Mouse (Mus musculus) intestine, embryonic 14.5 days (tissue): ENCODE results near the gene Cdca3. TPM values are rescaled to one million over a fixed set of nuclear protein-coding genes. Genes with fewer than 3 reads are reported as not detected.
"Not testable (repeated sequence)": the region's sequence is repeated elsewhere in the genome, so short reads cannot be mapped to it uniquely, and the experiment has no call there.

Experiments
- ATAC-seq: fragments of 200-750 bp; cut with Nextera tagmentation; replicated peaks from 2 replicates; pipeline ENCODE4 v1.8.0; 2017; ENCODE audit warnings: low read depth, moderate number of reproducible peaks, moderate TSS enrichment, moderate library complexity; ENCODE audit not compliant: low FRiP score, low TSS enrichment
- DNase-seq: peaks from one replicate; pipeline ENCODE4 v3.0.0-alpha.2; 2018; ENCODE audit warnings: low spot score
- H3K27ac ChIP-seq: fragments of 300-500 bp; sonication (generic); 2 replicates; pipeline ENCODE4 v1.5.1; 2014; ENCODE audit warnings: low read depth, mild to moderate bottlenecking, control low read depth
- H3K27me3 ChIP-seq: fragments of 300-500 bp; sonication (generic); replicated peaks from 2 replicates; pipeline ENCODE4 v1.6.1; 2014; ENCODE audit warnings: low read length, control low read depth; ENCODE audit not compliant: control insufficient read depth, insufficient read depth
- H3K36me3 ChIP-seq: fragments of 300-500 bp; sonication (generic); 2 replicates; pipeline ENCODE4 v1.6.1; 2014; ENCODE audit warnings: low read length, control low read depth; ENCODE audit not compliant: control insufficient read depth, insufficient read depth
- H3K4me1 ChIP-seq: fragments of 300-500 bp; sonication (generic); replicated peaks from 2 replicates; pipeline ENCODE4 v1.6.1; 2014; ENCODE audit warnings: low read length, control low read depth, mixed read lengths; ENCODE audit not compliant: control insufficient read depth, insufficient read depth
- H3K4me2 ChIP-seq: fragments of 300-500 bp; sonication (generic); 2 replicates; pipeline ENCODE4 v1.6.1; 2014; ENCODE audit warnings: low read length
- H3K4me3 ChIP-seq: fragments of 300-500 bp; sonication (generic); 2 replicates; pipeline ENCODE4 v1.5.1; 2014; ENCODE audit warnings: low read depth, low read length, control low read depth, mixed read lengths
- H3K9ac ChIP-seq: fragments of 300-500 bp; sonication (generic); 2 replicates; pipeline ENCODE4 v1.6.1; 2014; ENCODE audit warnings: mild to moderate bottlenecking, low read length
- H3K9me3 ChIP-seq: fragments of 300-500 bp; sonication (generic); 2 replicates; pipeline ENCODE4 v1.6.1; 2016; ENCODE audit warnings: low read length, control low read depth; ENCODE audit not compliant: control insufficient read depth
- WGBS: fragments of 180-500 bp; shearing (Covaris S2); extraction: QIAGEN DNeasy Blood & Tissue Kit; methylation state at CpG from one replicate; pipeline ENCODE4 v1.1.7; 2014; 5-methylcytosine and 5-hydroxymethylcytosine counted together
- polyA plus RNA-seq: library from polyadenylated mRNA; unstranded; fragments of >200 nt; fragmentation: Nextera tagmentation; extraction: Ambion mirVana; gene quantifications from 2 replicates; pipeline ENCODE4 v1.2.1, GENCODE M21; 2014

Gene Cdca3
- polyA plus RNA-seq, 1 experiment from 2014 or later, result 178 TPM

DNA sequence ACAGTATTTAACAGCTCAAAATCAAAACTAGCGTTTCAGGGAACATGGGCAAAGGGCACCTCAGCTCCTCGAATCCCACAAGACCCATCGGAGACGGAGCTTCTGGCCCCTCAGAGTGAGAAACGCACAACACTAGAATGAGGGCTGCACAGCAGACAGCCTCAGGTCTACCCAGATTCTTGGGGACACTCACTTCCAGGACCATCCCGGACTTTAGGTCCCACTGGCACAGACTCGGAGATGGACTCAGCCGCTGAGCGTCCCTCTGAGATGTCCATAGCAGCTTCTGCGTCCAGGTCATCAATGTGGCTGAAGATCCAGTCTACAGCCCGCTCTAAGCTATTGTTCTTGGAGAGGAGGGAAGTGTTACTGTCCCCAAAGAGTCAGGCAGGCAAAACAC lies 12.2 kb upstream of the Cdca3 start:
- Histone ChIP-seq H3K4me1 (peaks cover 20% of the 10 kb centered on the region), H3K9ac (no peak overlapping the region), H3K27me3 (no peaks in the 10 kb centered on the region), H3K4me3 (no peak overlapping the region), H3K9me3 (no peaks in the 10 kb centered on the region), H3K4me2 (no peak overlapping the region), H3K27ac (no peak overlapping the region), H3K36me3 (peaks cover 78% of the 10 kb centered on the region)
- DNase-seq, result no peak
- ATAC-seq, result no peak
- 92% methylated on average over 11 of the region's 11 CpGs for WGBS

DNA sequence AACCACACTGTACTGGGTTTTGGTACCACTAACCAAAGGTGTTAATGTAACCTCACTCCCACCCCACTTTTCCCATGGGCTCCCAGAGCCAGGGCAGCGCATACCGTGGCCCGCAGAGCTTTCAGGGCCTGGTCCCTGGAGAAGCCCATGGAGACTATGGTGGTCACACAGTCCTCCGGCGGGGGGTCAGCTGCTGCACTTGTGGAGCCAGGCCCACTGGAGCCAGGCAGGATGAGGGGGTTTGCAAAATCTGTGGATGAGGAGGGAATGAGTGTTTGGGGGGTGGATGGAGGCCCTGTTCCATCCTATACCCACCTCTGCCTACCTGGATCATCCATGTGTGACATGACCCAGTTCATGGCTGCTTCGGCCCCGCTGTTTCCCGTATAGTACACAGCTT lies 11.8 kb upstream of the Cdca3 start:
- ATAC-seq (no peak), DNase-seq (no peak)
- Histone ChIP-seq H3K9ac (no peak overlapping the region), H3K4me2 (no peak overlapping the region), H3K9me3 (no peaks in the 10 kb centered on the region), H3K27ac (no peak overlapping the region), H3K36me3 (peaks cover 78% of the 10 kb centered on the region), H3K27me3 (no peaks in the 10 kb centered on the region), H3K4me3 (no peak overlapping the region), H3K4me1 (peaks cover 15% of the 10 kb centered on the region)
- WGBS, result 97% methylated on average over 8 of the region's 8 CpGs

DNA sequence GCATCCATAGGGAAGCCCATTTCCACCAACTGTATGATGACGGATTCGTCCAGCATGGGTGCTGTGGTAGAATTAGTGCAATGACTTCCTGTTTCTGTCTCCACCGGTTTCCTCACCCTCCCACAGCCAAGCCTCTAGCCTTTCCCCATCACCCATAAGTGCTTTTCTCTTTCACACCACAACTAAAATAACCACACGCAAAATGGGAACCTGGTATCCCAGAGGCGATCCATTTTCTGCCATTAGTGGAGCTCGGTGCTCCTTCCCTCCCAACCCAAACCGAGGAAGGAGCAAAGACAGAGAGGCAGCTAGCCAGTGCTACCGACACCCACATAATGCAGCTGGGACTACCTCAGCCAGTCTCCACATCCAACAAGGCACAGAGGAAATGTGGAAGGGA lies 11.4 kb upstream of the Cdca3 start:
- H3K27me3 ChIP-seq, result no peaks in the 10 kb centered on the region
- no peak overlapping the region for H3K4me2 ChIP-seq
- DNase-seq (no peak), ATAC-seq (no peak)
- no peak overlapping the region for H3K4me3 ChIP-seq
- peaks cover 81% of the 10 kb centered on the region for H3K36me3 ChIP-seq
- H3K27ac ChIP-seq, result no peak overlapping the region
- WGBS, result 89% methylated on average over 8 of the region's 8 CpGs
- H3K9ac ChIP-seq, result no peak overlapping the region
- peaks cover 11% of the 10 kb centered on the region for H3K4me1 ChIP-seq
- no peaks in the 10 kb centered on the region for H3K9me3 ChIP-seq

DNA sequence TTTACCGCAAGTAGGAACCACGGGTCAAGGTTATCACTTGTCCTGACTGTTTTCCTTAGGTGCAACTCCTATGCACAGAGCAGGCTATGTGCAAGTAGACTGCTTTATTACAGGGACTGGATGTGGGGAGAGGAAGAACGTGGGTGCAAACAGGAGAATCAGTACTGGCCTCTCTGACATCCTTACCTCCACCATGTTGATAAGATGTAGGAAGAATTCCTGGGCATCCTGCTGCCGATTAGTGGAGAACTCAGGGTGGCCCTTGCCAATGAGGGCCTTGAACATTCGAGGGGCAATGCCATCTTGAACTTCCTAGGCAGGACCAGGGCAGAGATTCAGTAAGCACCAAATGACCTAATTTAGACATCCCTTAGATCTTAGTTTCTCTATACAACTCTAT lies 8.5 kb upstream of the Cdca3 start:
- H3K27ac ChIP-seq, result no peak overlapping the region
- no peak overlapping the region for H3K4me2 ChIP-seq
- H3K9me3 ChIP-seq, result no peaks in the 10 kb centered on the region
- DNase-seq, result no peak
- ATAC-seq, result no peak
- no peak overlapping the region for H3K4me3 ChIP-seq
- H3K4me1 ChIP-seq, result no peaks in the 10 kb centered on the region
- H3K9ac ChIP-seq, result no peak overlapping the region
- H3K36me3 ChIP-seq, result peaks cover 99% of the 10 kb centered on the region
- WGBS, result 91% methylated on average over 5 of the region's 5 CpGs
- H3K27me3 ChIP-seq, result no peaks in the 10 kb centered on the region

DNA sequence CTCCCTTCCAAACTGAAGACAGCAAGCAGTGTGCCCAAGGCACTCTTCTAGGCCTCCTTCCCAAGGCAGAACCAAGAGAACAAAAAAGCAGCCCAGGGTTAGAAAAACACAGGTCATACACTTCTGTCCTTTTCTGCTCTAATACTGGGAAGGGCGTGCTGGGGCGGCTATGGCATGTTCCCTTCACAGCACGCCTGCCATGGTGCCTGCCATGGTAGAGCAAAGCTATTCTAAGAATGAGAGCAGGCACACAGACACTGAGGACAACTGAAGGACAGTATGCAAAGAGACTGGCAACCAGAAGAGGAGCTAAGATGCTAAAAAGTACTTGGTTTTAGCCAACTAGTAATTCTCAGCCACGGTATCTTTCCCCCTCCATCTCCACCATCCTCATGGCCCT lies 7.3 kb upstream of the Cdca3 start:
- Histone ChIP-seq H3K9me3 (no peaks in the 10 kb centered on the region), H3K36me3 (peaks cover 94% of the 10 kb centered on the region), H3K9ac (no peak overlapping the region), H3K27me3 (no peaks in the 10 kb centered on the region), H3K27ac (no peak overlapping the region), H3K4me3 (no peak overlapping the region), H3K4me1 (no peaks in the 10 kb centered on the region), H3K4me2 (no peak overlapping the region)
- DNase-seq, result no peak
- WGBS, result 95% methylated on average over 4 of the region's 4 CpGs
- ATAC-seq, result no peak

DNA sequence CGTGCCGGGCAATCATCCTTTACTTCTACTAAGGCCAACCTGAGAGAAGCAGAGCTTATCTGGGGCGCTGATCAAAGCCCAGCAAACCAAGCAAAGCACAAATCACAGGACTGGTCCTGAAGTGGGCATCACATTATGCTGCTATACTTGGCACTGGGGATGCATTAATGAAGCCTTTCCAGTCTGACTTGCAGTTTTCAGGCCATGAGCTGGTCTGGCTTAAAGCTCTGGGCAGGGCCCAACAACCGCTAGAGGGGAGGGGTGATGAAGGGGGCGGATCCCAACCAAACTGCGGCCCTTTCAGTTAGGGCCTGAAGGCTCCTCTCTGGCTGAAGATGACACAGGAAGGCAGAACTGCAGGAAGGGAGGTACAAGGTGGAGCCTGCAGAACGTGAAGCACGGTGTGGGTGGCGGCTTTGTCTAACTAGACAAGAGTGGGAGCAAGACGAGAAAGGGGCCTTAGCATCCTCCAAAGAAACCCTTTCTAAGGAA lies 1.2 kb upstream of the Cdca3 start:
- Histone ChIP-seq H3K27me3 (no peaks in the 10 kb centered on the region), H3K9ac (peak overlapping the region; percentile 50), H3K9me3 (no peaks in the 10 kb centered on the region), H3K4me1 (peaks cover 6% of the 10 kb centered on the region; the same call in 1 of the 2 replicates), H3K4me3 (peak overlapping the region; percentile 69), H3K27ac (peak overlapping the region; percentile 24; the same call in 1 of the 2 replicates), H3K36me3 (peaks cover 52% of the 10 kb centered on the region), H3K4me2 (peak overlapping the region; percentile 68)
- DNase-seq (no peak), ATAC-seq (no peak)
- 21% methylated on average over 10 of the region's 10 CpGs for WGBS

DNA sequence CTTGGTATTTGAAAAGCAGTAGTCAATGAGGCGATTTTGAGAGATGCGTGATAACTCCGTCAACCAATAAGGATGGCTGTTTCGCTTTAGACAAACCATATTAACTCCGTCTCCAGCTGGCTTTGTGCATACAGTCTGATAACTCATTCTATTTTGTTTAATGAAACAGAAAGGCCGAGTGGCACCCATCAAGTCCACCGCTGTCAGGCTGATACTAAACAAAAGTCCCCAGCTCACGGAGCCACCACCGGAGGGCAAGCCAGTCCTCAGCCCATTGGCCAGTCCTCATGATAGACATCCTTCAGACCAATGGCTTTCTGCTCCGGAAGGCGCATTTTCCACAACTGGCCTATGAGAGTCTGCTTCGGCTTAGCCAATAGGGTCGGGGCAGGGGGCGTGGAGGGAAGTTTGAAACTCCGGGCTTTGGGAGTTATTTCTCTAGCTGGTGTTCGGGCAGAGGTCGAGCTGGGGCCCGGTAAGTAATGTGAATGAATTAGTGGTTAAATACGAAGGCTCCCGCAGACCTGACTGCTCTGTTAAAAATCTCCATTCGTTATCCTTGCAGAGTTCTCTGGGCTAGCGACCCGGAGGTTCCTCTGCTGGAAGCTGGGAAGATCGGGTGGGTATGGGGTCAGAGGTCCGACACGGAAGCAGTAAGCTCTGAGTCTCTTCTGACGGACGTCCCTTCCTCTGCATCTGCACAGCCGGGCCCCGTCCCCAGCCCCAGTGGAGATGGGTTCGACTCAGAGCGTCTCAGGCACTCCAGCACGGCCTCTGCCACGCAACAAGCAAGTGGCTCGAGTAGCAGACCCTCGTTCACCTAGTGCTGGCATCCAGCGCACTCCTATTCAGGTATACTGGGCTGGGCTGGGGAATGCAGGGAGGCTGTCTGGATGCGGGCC lies 703 bp downstream of the Cdca3 start:
- H3K27ac ChIP-seq, result peak overlapping the region; percentile 96
- peak overlapping the region; percentile 85 for H3K4me2 ChIP-seq
- no peaks in the 10 kb centered on the region for H3K27me3 ChIP-seq
- H3K36me3 ChIP-seq, result peaks cover 50% of the 10 kb centered on the region
- H3K4me3 ChIP-seq, result peak overlapping the region; percentile 69
- peak; percentile 95 for DNase-seq
- ATAC-seq, result peak; percentile 90
- peak overlapping the region; percentile 78 for H3K9ac ChIP-seq
- no peaks in the 10 kb centered on the region for H3K9me3 ChIP-seq
- under 1% methylated on average over 38 of the region's 38 CpGs for WGBS
- peaks cover 6% of the 10 kb centered on the region; the same call in 1 of the 2 replicates for H3K4me1 ChIP-seq

DNA sequence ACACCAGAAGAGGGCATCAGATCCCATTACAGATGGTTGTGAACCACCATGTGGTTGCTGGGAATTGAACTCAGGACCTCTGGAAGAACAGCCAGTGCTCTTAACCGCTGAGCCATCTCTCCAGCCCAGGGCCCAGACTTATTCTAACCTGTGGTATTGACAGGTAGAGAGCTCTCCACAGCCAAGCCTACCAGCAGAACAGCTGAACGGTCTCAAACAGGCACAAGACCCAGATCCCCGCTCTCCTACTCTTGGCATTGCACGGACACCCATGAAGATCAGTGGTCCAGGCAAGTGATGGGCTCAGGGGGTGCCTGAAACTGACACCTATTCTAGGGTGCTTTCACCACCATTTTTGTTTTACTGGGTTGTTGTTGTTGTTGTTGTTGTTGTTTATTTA lies 1.9 kb downstream of the Cdca3 start:
- not testable (repeated sequence) for DNase-seq, ATAC-seq, H3K9me3 ChIP-seq, H3K27ac ChIP-seq, H3K27me3 ChIP-seq, H3K9ac ChIP-seq, H3K4me1 ChIP-seq
- WGBS, result 96% methylated on average over 4 of the region's 4 CpGs
- H3K4me3 ChIP-seq, result peak overlapping the region; percentile 69; the same call in 1 of the 2 replicates
- H3K36me3 ChIP-seq, result peaks cover 43% of the 10 kb centered on the region
- H3K4me2 ChIP-seq, result peak overlapping the region; percentile 85
